Mouse (Mus musculus) left cerebral cortex, postnatal 4 days (tissue): ENCODE data around the gene Rnf111. TPM values are rescaled to one million over a fixed set of nuclear protein-coding genes. Genes with fewer than 3 reads are reported as not detected.

Source experiments
- DNase-seq: peaks from one replicate; pipeline ENCODE4 v3.0.0-alpha.2; 2022
- intact Hi-C: fragments of 180-260 bp; cut with DNase I; formaldehyde crosslinking; loops from one replicate; pipeline ENCODE4 v1.15.1; 2025
- microRNA-seq: library from miRNA; unstranded; fragments of <30 nt; microRNA quantifications from one replicate; pipeline ENCODE4 v1.2.0, GENCODE M21; 2022
- total RNA-seq, 2 experiments: library from RNA; stranded (reverse); gene quantifications; 2 replicates each; pipeline ENCODE4 v1.2.3; 2021

Rnf111 gene
- total RNA-seq, 2 experiments from 2014 or later: 43.3 to 47.0 TPM

DNA sequence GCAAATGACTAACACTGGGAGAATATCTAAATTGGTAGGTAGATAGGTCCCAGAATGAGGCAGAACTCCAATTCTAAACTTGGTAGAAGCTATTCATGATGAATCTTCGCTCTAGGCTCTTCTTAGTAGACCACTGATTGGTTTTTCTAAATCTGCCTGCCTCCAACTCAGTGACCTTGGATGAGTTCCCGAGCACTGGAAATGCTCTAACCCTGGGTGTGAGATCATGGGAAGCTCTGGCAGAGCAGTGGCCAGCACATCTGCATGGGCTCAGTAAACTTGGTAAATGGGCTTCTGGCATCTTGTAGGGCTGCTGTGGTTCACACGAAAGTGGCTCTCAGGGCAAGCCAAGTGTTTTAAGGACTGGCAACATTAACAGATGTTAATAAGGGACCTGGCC is 96.9 kb downstream of the Rnf111 start:
- intact Hi-C loops: no loop called here
- DNase-seq: no peak

- intact Hi-C loops: no loop called here
- DNase-seq: no peak
These were observed 101.5 kb downstream of the Rnf111 start for GRCm38 (mm10) chr9:70401937-70402539.

- no peak for DNase-seq
- intact Hi-C loops: no loop called here
These were observed 107.4 kb downstream of the Rnf111 start for GRCm38 (mm10) chr9:70396083-70396482.

DNA sequence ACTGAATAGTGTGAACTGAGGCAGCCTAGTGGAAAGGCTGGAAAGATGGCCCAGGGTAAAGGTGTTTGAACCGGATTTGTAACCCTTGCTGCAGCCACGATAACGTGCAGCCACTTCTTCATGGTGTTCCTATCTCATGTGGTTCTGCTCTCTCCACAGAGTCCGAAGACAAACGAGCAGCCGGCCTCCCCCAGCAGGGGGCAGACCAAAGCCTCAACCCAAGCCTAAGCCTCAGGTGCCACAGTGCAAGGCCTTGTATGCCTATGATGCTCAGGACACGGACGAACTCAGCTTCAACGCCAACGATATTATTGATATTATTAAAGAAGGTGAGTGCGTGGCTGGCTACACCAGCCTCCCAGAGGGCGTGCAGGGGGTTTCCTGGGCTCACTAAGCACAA is 107.9 kb downstream of the Rnf111 start:
- DNase-seq: no peak
- intact Hi-C loops: no loop called here

DNA sequence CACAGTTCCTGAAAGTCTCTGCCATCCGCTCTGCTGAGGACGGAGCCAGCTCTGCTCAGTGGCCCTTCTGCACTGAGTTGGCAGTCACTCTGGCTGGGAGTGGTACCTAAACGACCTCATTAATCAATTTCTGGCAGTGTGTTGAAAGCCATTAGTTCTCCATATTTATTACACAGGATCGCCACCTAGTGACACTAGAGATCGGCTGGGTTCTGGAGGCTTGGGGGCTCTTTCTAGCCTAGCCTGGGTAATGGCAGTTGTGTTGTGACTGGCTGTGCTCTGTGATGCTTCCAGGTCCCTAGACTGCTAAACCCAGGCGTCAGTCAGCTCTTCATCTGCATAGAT is 111.0 kb downstream of the Rnf111 start:
- intact Hi-C loops: loop anchor here (5.0 kb wide), 1 partner anchor 285 kb away; no protein-coding TSS in a partner anchor
- DNase-seq: peak; percentile 75

DNA sequence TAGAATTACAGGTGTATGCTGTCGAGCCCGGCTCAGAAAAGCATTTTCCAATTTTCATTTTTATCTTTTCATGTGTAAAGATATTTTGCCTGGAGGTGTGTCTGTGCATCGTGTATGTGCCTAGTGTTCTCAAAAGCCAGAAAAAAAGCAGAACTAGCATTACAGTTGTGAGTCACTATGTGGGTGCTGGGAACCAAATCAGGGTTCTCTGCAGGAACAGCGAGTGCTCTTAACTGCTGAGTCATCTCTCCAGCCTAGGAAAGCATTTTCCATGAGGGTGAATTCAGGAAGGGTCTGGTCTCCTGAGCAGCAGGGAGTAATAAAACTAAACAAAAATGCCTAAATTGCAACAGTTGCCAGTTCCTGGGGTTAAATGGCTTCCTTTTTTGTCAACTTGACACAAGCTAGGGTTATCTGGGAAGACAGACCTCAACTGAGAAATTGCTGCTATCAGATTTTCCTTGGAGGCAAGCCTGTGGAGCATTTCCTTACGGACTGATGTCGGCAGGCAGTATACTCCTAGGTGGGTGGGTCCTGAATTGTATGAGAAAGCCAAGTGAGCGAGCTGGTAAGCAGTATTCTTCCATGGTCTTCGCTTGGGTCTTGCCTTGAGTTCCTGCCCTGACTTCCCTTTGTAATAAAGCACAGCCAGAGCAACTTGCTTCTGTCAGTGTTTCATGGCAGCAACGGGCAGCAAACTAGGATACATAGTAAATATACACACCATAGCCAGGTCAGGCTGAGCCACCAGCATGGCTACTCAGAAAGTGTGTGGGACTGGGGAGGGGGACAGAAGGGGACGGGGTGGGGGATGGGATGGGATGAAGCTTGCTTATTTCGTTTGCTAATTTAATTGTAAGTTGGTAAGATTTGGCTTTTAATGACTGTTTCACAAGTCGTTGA is 111.6 kb downstream of the Rnf111 start:
- no peak for DNase-seq
- intact Hi-C loops: loop anchor here (5.0 kb wide), 1 partner anchor 285 kb away; no protein-coding TSS in a partner anchor

GRCm38 (mm10) chr9:70391042-70391441 is 112.5 kb downstream of the Rnf111 start:
- intact Hi-C loops: loop anchor here (5.0 kb wide), 1 partner anchor 284 kb away; no protein-coding TSS in a partner anchor
- DNase-seq: no peak

DNA sequence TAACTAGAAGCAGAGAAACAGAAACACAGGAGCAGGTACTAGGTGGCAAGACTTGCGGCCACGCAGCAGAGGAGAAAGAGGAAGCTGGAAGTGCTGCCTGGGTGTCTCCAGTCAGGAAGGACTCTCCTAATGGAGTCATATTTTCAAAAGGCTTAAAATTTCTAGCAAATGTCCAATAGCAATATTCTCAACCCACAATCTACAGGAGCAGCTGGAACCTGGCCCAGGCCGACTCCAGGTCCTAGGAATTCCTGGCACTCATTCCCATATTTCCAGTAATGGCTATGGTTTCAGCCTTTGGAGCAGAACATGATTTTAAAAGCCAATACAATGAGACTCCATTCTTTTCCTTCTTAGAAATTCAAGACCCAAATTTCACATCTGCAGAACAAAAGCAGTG is 114.0 kb downstream of the Rnf111 start:
- DNase-seq: no peak
- intact Hi-C loops: loop anchor here (10.0 kb wide), 1 partner anchor 185 kb away; the partner anchor contains the start of gene Myo1e

- intact Hi-C loops: loop anchor here (10.0 kb wide), 1 partner anchor 183 kb away; the partner anchor contains the start of gene Myo1e
- no peak for DNase-seq
These were observed 116.0 kb downstream of the Rnf111 start for GRCm38 (mm10) chr9:70387410-70388119.

GRCm38 (mm10) chr9:70384958-70385728 is 118.4 kb downstream of the Rnf111 start:
- intact Hi-C loops: loop anchor here (10.0 kb wide), 1 partner anchor 180 kb away; the partner anchor contains the start of gene Myo1e
- no peak for DNase-seq

- DNase-seq: no peak
- intact Hi-C loops: loop anchor here (10.0 kb wide), 1 partner anchor 180 kb away; the partner anchor contains the start of gene Myo1e
These were observed 119.0 kb downstream of the Rnf111 start for GRCm38 (mm10) chr9:70384494-70384893.

- DNase-seq: no peak
- intact Hi-C loops: loop anchor here (10.0 kb wide), 1 partner anchor 179 kb away; the partner anchor contains the start of gene Myo1e
These were observed 119.8 kb downstream of the Rnf111 start for GRCm38 (mm10) chr9:70383750-70384149.

DNA sequence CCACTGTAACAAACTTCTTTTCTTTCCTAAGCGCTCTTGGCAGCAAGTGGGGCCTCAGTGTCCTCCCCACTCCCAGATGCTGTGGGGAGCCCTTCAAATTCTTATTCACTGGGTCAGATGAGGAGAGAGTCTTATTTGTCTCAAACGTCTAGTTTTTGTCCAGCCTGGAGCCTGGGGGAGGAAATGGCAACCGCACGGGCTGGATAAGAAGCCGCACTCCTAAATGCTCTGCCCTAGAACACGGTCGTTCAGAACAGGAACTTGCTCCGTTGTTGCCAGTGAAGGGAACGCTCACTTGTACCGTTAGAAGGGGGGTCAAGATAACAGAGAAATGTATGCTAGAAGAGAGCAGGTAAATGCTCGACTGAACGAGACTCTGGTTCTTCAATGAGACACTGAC is 121.4 kb downstream of the Rnf111 start:
- DNase-seq: no peak
- intact Hi-C loops: loop anchor here (10.0 kb wide), 1 partner anchor 177 kb away; the partner anchor contains the start of gene Myo1e

DNA sequence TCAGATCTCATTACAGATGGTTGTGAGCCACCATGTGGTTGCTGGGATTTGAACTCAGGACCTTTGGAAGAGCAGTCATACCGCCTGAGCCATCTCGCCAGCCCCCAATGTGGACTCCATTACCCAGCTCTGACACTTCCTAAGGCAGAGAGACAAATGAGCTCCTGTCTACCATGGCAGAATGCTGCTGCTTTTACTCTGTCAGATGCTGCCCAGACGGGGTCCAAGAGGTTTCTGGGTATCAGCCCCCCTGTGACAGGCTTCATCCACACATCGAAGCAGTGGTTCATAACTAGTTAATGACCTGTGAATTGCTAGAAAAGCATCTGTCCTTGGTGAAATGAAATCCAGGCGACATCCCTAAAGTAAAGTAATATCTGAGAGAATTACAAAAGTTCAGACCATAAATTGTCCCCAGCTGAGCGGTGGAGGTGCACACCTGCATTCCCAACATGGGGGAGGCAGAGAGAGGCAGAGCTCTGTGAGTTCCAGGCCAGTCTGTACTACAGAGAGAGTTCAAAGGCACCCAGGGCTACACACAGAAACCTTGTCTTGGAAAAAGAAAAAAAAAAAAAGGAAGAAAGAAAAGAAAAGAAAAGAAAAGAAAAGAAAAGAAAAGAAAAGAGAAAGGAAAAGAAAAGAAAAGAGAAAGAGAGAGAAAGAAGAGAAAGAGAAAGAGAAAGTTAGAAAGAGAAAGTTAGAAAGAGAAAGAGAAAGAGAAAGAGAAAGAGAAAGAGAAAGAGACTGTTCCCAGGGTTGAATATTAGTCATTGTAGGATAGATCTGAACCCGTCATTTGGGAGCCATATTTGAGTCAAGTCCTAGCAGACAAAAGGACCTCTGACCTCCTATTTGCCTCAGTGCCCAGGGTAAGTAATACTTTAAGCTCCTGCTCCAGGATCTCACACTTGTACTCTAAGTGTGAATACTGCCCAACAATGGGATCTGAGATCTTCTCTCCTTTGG is 123.7 kb downstream of the Rnf111 start:
- intact Hi-C loops: loop anchor here (10.0 kb wide), 1 partner anchor 175 kb away; the partner anchor contains the start of gene Myo1e
- DNase-seq: no peak

Small RNA genes lying within 50 kb of the gene (microRNA-seq; reads per million reads assigned to microRNA genes)
- 2.7 reads per million for gene Mir5626

Other genes with a start within 250 kb of the Rnf111 start
- gene Ccnb2, start 82.2 kb downstream of the Rnf111 start, total RNA-seq: 1 to 10 TPM; 7.3 to 8.3 TPM
- 10 to 100 TPM; 65.0 to 72.0 TPM for gene Sltm, start 39.0 kb upstream of the Rnf111 start, total RNA-seq
- 1 to 10 TPM in 1 of 2 experiments, under 1 TPM in 1; 0.58 to 1.3 TPM for gene Gm10642, start 152.5 kb upstream of the Rnf111 start, total RNA-seq
- 10 to 100 TPM; 32.2 to 33.1 TPM for gene Mindy2, start 153.4 kb upstream of the Rnf111 start, total RNA-seq
- gene Adam10, start 175.3 kb upstream of the Rnf111 start, total RNA-seq: 100 to 1,000 TPM in 1 of 2 experiments, 10 to 100 TPM in 1; 94.5 to 105 TPM